Mouse (Mus musculus) erythroblast, embryonic 14.5 days (primary cell): Measurements from ENCODE around the gene Pkn1.

Source experiments
- GATA1 ChIP-seq: IDR thresholded peaks from 2 replicates; pipeline ENCODE4 v1.6.1; 2012; ENCODE audit warnings: low read length, inconsistent platforms, mixed read lengths
- TAL1 ChIP-seq: IDR thresholded peaks from 3 replicates; pipeline ENCODE4 v1.6.1; 2012; ENCODE audit warnings: low read length, inconsistent platforms, mixed read lengths

DNA sequence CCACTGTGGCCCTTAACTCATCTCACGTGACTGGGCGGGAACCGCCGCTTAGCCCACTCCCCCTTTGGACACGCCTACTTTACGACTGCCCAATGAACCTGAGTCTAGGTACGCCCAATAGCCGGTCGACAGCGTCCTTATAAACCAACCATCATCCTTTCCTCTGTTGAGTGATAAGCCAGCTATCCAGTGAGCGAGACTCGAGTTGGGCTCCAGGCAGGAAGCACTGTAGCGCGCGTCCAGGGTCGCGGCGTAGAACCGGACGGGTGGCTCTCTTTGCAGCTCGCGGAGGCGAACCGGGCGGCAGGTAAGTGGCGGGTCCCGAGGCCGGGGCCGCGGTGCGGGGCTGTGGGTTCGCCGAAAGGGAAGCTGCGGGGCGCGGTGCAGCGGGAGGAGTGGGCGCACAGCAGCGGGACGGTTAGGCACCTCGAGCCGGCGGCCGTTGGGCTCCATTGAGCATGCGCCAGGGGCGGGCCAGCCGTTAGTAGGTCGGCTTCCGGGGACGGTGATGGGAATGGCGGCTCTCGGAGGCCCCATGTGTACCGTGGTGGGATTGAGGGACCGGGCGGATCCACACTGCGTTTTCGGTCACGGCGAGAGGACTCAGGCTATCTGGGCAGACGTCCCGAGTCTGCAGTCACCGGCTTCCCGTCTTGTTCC, 16.2 kb upstream of the Pkn1 start, which contains the start of gene Ddx39:
- TF ChIP-seq GATA1 = no peak
- no peak for TF ChIP-seq TAL1
